Mouse (Mus musculus) neural tube, embryonic 14.5 days (tissue): ENCODE results near the gene Fam198a. TPM values are rescaled to one million over a fixed set of nuclear protein-coding genes. Genes with fewer than 3 reads are reported as not detected.
A peak's percentile ranks its signal among the peaks of the same experiment; 100 is the strongest.

Source experiments
- ATAC-seq: fragments of 200-750 bp; cut with Nextera tagmentation; 2 replicates; pipeline ENCODE4 v1.8.0; 2017; ENCODE audit warnings: low read depth, mild to moderate bottlenecking, moderate TSS enrichment, moderate library complexity
- H3K27ac ChIP-seq: fragments of 300-500 bp; sonication (generic); 2 replicates; pipeline ENCODE4 v1.5.1; 2014; ENCODE audit warnings: low read depth, mild to moderate bottlenecking, control low read depth, low read length, moderate library complexity, mixed read lengths
- H3K27me3 ChIP-seq: fragments of 300-500 bp; sonication (generic); 2 replicates; pipeline ENCODE4 v1.6.1; 2014; ENCODE audit warnings: low read length; ENCODE audit not compliant: control insufficient read depth, insufficient read depth
- H3K36me3 ChIP-seq: fragments of 300-500 bp; sonication (generic); 2 replicates; pipeline ENCODE4 v1.6.1; 2014; ENCODE audit warnings: low read length, mixed read lengths; ENCODE audit not compliant: control insufficient read depth, insufficient read depth
- H3K4me1 ChIP-seq: fragments of 300-500 bp; sonication (generic); 2 replicates; pipeline ENCODE4 v1.6.1; 2014; ENCODE audit warnings: low read length; ENCODE audit not compliant: control insufficient read depth, insufficient read depth
- H3K4me2 ChIP-seq: fragments of 300-500 bp; sonication (generic); 2 replicates; pipeline ENCODE4 v1.6.1; 2014; ENCODE audit warnings: mild to moderate bottlenecking, low read depth, low read length, control low read depth
- H3K4me3 ChIP-seq: fragments of 300-500 bp; sonication (generic); 2 replicates; pipeline ENCODE4 v1.5.1; 2014; ENCODE audit warnings: low read depth, low read length, control low read depth, mixed read lengths
- H3K9ac ChIP-seq: fragments of 300-500 bp; sonication (generic); replicated peaks from 2 replicates; pipeline ENCODE4 v1.6.1; 2014; ENCODE audit warnings: low read depth, mild to moderate bottlenecking, control low read depth, low read length, mixed read lengths
- H3K9me3 ChIP-seq: fragments of 300-500 bp; sonication (generic); 2 replicates; pipeline ENCODE4 v1.6.1; 2016; ENCODE audit warnings: low read length; ENCODE audit not compliant: control insufficient read depth
- WGBS: fragments of 180-500 bp; shearing (Covaris S2); extraction: QIAGEN DNeasy Blood & Tissue Kit; methylation state at CpG from one replicate; pipeline ENCODE4 v1.1.7; 2014; 5-methylcytosine and 5-hydroxymethylcytosine counted together
- polyA plus RNA-seq: library from polyadenylated mRNA; unstranded; fragments of >200 nt; fragmentation: Nextera tagmentation; extraction: Ambion mirVana; gene quantifications from 2 replicates; pipeline ENCODE4 v1.2.1, GENCODE M21; 2014

Fam198a gene
- polyA plus RNA-seq, 1 experiment from 2014 or later = 1.0 TPM

DNA sequence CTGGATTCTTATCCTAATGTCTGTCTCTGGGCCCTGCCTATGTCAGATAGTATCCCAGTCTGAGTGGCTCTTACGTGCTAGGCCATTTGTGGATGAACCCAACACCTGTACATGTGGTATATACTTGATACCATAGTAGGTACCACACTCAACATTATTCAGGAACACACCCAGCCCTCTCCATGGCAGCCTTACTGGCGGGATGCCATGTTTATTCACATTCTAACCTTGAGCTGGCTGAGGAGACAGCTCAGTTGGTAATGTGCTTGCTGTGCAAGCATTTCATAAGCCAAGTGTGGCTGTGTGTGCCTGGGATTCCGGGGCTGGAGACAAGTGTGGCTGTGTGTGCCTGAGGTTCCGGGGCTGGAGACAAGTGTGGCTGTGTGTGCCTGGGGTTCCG lies 17.5 kb downstream of the Fam198a start:
- H3K9me3 ChIP-seq = no peaks in the 10 kb centered on the region
- no peaks in the 10 kb centered on the region for H3K36me3 ChIP-seq
- ATAC-seq = no peak
- H3K4me1 ChIP-seq = no peaks in the 10 kb centered on the region
- no peak overlapping the region for H3K4me3 ChIP-seq
- no peak overlapping the region for H3K4me2 ChIP-seq
- H3K27me3 ChIP-seq = no peaks in the 10 kb centered on the region
- no peak overlapping the region for H3K9ac ChIP-seq
- 88% methylated on average over 5 of the region's 5 CpGs for WGBS
- no peak overlapping the region for H3K27ac ChIP-seq

DNA sequence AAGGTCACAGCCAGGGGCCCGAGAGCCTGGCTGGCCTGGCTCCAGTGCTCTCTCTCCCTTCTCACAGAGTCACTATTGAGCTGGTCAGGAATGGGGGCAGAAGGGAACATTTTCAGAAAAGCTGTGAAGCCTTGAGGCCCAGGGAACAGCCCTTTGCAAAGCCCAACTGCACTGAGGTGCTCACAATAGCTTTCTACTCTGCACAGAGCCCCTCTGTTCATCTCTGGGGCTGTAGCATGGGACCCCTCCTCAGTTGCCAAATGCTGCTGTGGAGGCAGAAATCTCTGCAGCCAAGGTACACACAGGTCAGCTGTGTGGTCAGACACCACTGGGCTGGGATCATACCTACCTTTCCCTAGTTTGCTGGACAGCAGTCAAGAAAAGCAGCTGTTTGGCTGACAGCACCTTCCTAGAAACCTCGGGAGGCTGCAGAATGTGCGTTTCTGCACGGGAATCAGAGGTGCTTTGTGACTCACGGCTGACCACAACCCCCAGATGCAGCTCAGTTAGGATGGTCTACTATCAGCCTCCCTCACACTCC lies 19.1 kb downstream of the Fam198a start:
- H3K4me1 ChIP-seq = no peaks in the 10 kb centered on the region
- ATAC-seq = no peak
- no peaks in the 10 kb centered on the region for H3K27me3 ChIP-seq
- no peak overlapping the region for H3K4me2 ChIP-seq
- WGBS = 52% methylated on average over 5 of the region's 5 CpGs
- no peaks in the 10 kb centered on the region for H3K9me3 ChIP-seq
- no peak overlapping the region for H3K4me3 ChIP-seq
- H3K36me3 ChIP-seq = no peaks in the 10 kb centered on the region
- H3K27ac ChIP-seq = peak overlapping the region; percentile 7; the same call in 1 of the 2 replicates
- H3K9ac ChIP-seq = no peak overlapping the region

DNA sequence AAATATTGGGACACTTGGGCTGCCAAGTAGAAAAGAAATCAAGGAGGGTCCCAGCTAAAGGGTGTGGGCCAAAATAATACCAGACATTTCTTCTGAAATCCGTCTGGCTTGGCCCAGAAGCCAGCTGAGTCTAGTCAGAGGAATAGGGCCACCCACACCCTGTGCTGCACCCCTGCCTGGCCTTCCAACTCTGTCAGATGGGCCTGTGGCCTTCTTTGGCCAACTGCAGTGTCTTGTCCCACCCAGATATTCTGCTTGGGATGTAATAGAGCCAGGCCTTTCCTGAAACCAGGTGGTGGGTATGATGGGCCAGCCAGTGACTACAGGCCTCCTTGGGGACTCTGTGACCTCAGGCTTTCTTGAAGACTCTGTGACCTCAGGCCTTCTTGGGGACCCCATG lies 22.4 kb downstream of the Fam198a start:
- Histone ChIP-seq H3K27me3 (no peaks in the 10 kb centered on the region), H3K4me2 (no peak overlapping the region), H3K36me3 (no peaks in the 10 kb centered on the region), H3K4me3 (no peak overlapping the region), H3K9me3 (no peaks in the 10 kb centered on the region), H3K4me1 (no peaks in the 10 kb centered on the region), H3K27ac (no peak overlapping the region), H3K9ac (no peak overlapping the region)
- 76% methylated on average over 1 of the region's 1 CpGs for WGBS
- no peak for ATAC-seq

DNA sequence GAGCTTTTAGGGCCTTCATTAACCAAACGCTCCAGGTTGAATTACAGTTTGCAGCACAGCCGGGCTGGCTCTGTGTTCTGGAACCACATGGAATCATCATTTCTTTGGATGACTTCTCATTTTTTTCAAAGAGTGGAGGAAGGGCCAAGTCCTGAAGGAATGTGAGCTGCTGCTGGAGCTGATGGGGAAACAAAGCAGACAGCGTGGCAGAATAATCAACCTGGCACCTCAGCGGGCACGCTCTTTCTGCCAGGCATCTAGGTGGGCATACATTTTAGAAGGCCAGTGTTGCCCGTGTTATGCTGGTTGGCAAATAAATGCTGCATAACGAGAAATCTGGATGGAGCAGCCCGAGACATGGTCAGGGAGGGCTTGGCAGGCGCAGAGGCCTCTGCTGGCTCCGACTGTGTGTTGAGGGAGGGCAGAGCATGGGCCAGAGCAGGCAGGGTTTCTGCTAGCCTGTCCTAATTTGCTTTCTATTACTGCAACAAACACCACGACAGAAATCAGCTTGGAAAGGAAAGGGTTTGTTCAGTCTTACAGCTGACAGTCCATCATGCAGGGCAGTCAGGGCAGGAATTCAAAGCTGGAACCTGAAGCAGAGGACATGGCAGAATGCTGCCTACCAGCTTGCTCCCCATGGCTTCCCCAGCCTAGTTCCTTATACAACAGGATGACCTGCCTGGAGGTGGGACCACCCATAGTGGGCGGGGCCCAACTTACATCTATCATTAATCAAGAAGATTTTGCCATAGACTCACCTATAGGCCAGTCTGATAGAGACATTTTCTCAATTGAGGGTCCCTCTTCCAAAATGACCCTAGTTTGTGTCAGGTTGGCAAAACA lies 23.6 kb downstream of the Fam198a start:
- no peak for ATAC-seq
- no peaks in the 10 kb centered on the region for H3K9me3 ChIP-seq
- H3K4me3 ChIP-seq = no peak overlapping the region
- no peak overlapping the region for H3K4me2 ChIP-seq
- H3K4me1 ChIP-seq = no peaks in the 10 kb centered on the region
- no peaks in the 10 kb centered on the region for H3K27me3 ChIP-seq
- WGBS = 82% methylated on average over 12 of the region's 12 CpGs
- no peaks in the 10 kb centered on the region for H3K36me3 ChIP-seq
- H3K9ac ChIP-seq = no peak overlapping the region
- no peak overlapping the region for H3K27ac ChIP-seq

DNA sequence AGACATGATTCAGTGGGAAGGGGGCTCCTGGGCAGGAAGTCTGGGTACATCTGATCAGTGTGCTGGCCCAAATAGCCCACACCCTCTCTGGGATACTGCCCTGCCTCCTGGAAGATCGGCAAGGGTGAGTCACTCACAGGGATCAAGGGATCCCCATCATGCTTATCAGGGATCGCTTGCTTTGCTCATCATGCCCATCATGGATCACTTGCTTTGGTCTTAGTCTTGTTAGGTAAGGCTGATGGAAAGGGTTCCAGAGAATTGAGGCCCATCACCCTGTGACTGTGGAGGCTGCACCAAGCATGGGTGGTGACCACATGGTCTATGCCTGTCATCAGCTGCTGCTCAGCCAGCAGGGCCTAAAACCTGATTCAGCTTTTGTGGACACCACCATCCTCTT lies 24.5 kb downstream of the Fam198a start:
- Histone ChIP-seq H3K27ac (no peak overlapping the region), H3K4me2 (no peak overlapping the region), H3K9me3 (no peaks in the 10 kb centered on the region), H3K4me1 (no peaks in the 10 kb centered on the region), H3K4me3 (no peak overlapping the region), H3K36me3 (no peaks in the 10 kb centered on the region), H3K9ac (no peak overlapping the region), H3K27me3 (no peaks in the 10 kb centered on the region)
- ATAC-seq = no peak
- WGBS = 78% methylated on average over 2 of the region's 2 CpGs

DNA sequence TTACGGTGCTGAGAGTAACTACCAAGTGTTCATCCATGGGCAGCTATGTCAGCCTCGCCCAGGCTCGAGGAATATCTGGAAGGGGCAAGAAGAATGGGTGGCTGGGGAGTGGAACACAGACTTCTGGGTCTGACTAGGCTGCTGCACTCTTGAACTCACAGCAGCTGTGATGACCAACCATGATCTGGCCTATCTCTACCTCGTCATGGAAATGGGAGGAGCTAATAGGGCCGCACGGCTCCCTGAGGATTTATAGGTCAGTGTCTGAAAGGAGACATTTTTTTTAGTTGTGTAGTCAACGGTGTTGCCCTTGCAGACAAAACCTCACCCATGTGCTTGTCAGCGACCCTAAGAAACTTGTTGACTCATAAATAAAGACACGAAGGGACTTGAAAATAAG lies 30.3 kb downstream of the Fam198a start:
- H3K4me2 ChIP-seq = no peak overlapping the region
- 68% methylated on average over 9 of the region's 9 CpGs for whole genome bisulfite sequencing
- H3K4me1 ChIP-seq = peaks cover 5% of the 10 kb centered on the region; the same call in 1 of the 2 replicates
- no peaks in the 10 kb centered on the region for H3K9me3 ChIP-seq
- 0 out of 2 replicates have a peak, but pooled peaks cover 3% of the 10 kb centered on the region for H3K36me3 ChIP-seq
- H3K27me3 ChIP-seq = no peaks in the 10 kb centered on the region
- H3K4me3 ChIP-seq = no peak overlapping the region
- H3K27ac ChIP-seq = no peak overlapping the region
- no peak for ATAC-seq
- H3K9ac ChIP-seq = no peak overlapping the region

DNA sequence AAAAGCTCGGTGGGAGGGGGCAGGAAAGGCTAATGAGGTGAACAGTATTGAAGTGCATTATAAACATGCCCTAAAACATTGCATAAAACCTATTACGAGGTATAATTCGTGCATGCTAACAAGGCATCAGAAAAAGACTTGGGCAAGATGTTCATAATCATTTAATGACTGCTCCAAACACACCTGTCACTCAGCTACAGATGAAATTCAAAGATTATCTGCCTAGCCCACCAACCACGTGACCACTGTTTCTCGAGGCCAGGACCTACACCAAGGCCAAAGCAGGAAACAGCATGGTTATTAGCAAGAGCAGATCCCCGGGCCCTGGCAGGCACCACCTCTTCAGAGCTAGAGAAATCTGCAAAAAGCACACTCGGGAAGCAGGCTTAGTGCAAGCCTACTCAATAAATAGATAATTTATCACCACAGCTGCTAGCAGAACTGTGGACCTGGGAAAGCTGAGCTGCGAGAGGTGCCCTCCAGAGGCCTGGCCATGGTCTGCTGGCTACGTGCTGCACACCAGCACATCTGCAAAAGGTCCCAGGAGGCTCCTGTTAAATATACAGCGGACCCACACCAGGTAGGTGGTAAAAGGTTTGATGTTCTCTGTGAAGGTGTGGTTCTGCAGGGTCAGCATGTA lies 30.8 kb downstream of the Fam198a start:
- no peak overlapping the region for H3K9ac ChIP-seq
- no peak overlapping the region for H3K27ac ChIP-seq
- no peak for ATAC-seq
- H3K4me1 ChIP-seq = peaks cover 5% of the 10 kb centered on the region; the same call in 1 of the 2 replicates
- H3K27me3 ChIP-seq = no peaks in the 10 kb centered on the region
- no peak overlapping the region for H3K4me3 ChIP-seq
- no peak overlapping the region for H3K4me2 ChIP-seq
- H3K9me3 ChIP-seq = no peaks in the 10 kb centered on the region
- 71% methylated on average over 10 of the region's 10 CpGs for WGBS
- 0 out of 2 replicates have a peak, but pooled peaks cover 3% of the 10 kb centered on the region for H3K36me3 ChIP-seq

DNA sequence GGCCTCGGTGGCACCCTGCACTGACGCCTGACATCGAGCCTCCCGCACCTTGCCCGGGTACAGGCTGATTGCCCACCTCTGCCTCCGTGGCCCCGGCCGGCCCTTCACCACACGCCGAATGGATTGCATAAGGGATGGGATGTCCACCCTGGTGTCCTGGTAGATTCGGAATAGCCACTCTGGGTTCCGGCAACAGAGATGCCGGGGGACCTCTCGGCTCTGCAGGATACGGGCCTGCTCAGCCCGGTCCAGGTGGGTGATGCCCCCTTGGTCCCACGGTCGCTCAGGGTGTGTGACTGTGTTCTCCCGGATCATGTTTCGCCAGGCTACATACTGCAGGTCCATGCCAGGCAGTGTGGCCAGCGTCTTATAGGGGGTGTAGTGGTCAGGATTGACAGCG lies 31.4 kb downstream of the Fam198a start:
- Histone ChIP-seq H3K4me2 (no peak overlapping the region), H3K9ac (no peak overlapping the region), H3K27ac (no peak overlapping the region), H3K4me3 (no peak overlapping the region), H3K36me3 (0 out of 2 replicates have a peak, but pooled peaks cover 3% of the 10 kb centered on the region), H3K4me1 (peaks cover 5% of the 10 kb centered on the region; the same call in 1 of the 2 replicates), H3K27me3 (no peaks in the 10 kb centered on the region), H3K9me3 (no peaks in the 10 kb centered on the region)
- no peak for ATAC-seq
- 97% methylated on average over 22 of the region's 22 CpGs for WGBS

DNA sequence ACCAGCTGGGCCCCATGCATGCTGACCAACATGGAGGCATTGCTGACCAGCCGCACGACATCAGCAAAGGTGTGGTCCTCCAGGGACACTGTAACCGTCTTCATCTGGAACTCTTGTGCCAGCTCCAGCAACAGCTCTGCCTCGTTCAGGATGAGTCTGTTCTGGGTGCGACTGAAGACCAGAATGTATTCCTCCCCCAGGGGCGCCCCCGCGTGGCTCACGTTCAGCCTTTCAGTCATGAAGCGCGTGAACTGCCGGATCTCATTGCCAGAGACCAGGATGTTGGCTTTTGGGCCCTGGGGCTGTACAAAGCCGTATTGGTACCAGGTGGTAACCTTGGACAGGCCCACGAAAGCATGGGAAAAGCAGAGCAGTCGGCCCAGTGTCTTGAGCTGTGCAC lies 31.9 kb downstream of the Fam198a start:
- no peak for ATAC-seq
- WGBS = 92% methylated on average over 15 of the region's 15 CpGs

More for the DNA sequence above, 31.9 kb downstream of the Fam198a start:
- Histone ChIP-seq H3K9ac (no peak overlapping the region), H3K4me3 (no peak overlapping the region), H3K27me3 (no peaks in the 10 kb centered on the region), H3K36me3 (0 out of 2 replicates have a peak, but pooled peaks cover 3% of the 10 kb centered on the region), H3K9me3 (no peaks in the 10 kb centered on the region), H3K27ac (no peak overlapping the region), H3K4me1 (peaks cover 5% of the 10 kb centered on the region; the same call in 1 of the 2 replicates), H3K4me2 (no peak overlapping the region)
